Mouse (Mus musculus): ENCODE results near the gene Rpl9-ps6. TPM values are rescaled to one million over a fixed set of nuclear protein-coding genes. Genes with fewer than 3 reads are reported as not detected.

The Rpl9-ps6 gene
- 81.9 and 91.9 TPM in 2 replicates for polyA plus RNA-seq (2014; fragmentation: Nextera tagmentation; extraction: Ambion mirVana)

GRCm38 (mm10) chr19:32466478-32466877 lies at the start of gene Rpl9-ps6:
Gene Rpl9-ps6, minus strand, starts transcription at chr19:32466578.
- H3K9ac ChIP-seq (replicated peaks; ENCODE audit: low read length): no peak within 1 kb of the TSS
- no peaks in the 10 kb centered on the region for H3K4me1 ChIP-seq (ENCODE audit: control insufficient read depth, insufficient read depth, low read length)
- H3K27ac ChIP-seq (replicated peaks; ENCODE audit: low read depth, low read length): no peak within 1 kb of the TSS
- 80% methylated on average over 5 of the region's 6 CpGs for WGBS
- DNase-seq (no peak), ATAC-seq (ENCODE audit: low FRiP score, low TSS enrichment) (no peak)
- H3K27me3 ChIP-seq (ENCODE audit: control insufficient read depth, insufficient read depth, low read length): no peaks in the 10 kb centered on the region
- no peaks in the 10 kb centered on the region for H3K36me3 ChIP-seq (ENCODE audit: control insufficient read depth, insufficient read depth, low read length)
- no peaks in the 10 kb centered on the region for H3K9me3 ChIP-seq (ENCODE audit: control insufficient read depth, low read length)
- H3K4me3 ChIP-seq (replicated peaks; ENCODE audit: low read depth, low read length): no peak within 1 kb of the TSS
- H3K4me2 ChIP-seq (ENCODE audit: low read length): no peak within 1 kb of the TSS

GRCm38 (mm10) chr19:32512518-32512917 lies 46.1 kb upstream of the Rpl9-ps6 start:
- Histone ChIP-seq H3K27ac (replicated peaks; ENCODE audit: low read depth, low read length) (no peak overlapping the region), H3K27me3 (ENCODE audit: control insufficient read depth, insufficient read depth, low read length) (no peaks in the 10 kb centered on the region), H3K4me2 (ENCODE audit: low read length) (no peak overlapping the region), H3K9ac (replicated peaks; ENCODE audit: low read length) (no peak overlapping the region), H3K4me3 (replicated peaks; ENCODE audit: low read depth, low read length) (no peak overlapping the region), H3K9me3 (ENCODE audit: control insufficient read depth, low read length) (peaks cover 2% of the 10 kb centered on the region; the same call in 1 of the 2 replicates), H3K4me1 (ENCODE audit: control insufficient read depth, insufficient read depth, low read length) (no peaks in the 10 kb centered on the region), H3K36me3 (ENCODE audit: control insufficient read depth, insufficient read depth, low read length) (peaks cover 45% of the 10 kb centered on the region)
- WGBS: 34% methylated on average over 1 of the region's 1 CpGs
- ATAC-seq (ENCODE audit: low FRiP score, low TSS enrichment): no peak
- DNase-seq: peak; percentile 12

- peaks cover 48% of the 10 kb centered on the region for H3K36me3 ChIP-seq (ENCODE audit: control insufficient read depth, insufficient read depth, low read length)
- peaks cover 2% of the 10 kb centered on the region; the same call in 1 of the 2 replicates for H3K9me3 ChIP-seq (ENCODE audit: control insufficient read depth, low read length)
- no peaks in the 10 kb centered on the region for H3K27me3 ChIP-seq (ENCODE audit: control insufficient read depth, insufficient read depth, low read length)
- ATAC-seq (ENCODE audit: low FRiP score, low TSS enrichment) (no peak), DNase-seq (no peak)
- H3K4me2 ChIP-seq (ENCODE audit: low read length): no peak overlapping the region
- no peak overlapping the region for H3K27ac ChIP-seq (replicated peaks; ENCODE audit: low read depth, low read length)
- 97% methylated on average over 6 of the region's 6 CpGs for WGBS
- no peaks in the 10 kb centered on the region for H3K4me1 ChIP-seq (ENCODE audit: control insufficient read depth, insufficient read depth, low read length)
- no peak overlapping the region for H3K4me3 ChIP-seq (replicated peaks; ENCODE audit: low read depth, low read length)
- no peak overlapping the region for H3K9ac ChIP-seq (replicated peaks; ENCODE audit: low read length)
Measured at GRCm38 (mm10) chr19:32510962-32511361, 44.6 kb upstream of the Rpl9-ps6 start.

- Histone ChIP-seq H3K27ac (replicated peaks; ENCODE audit: low read depth, low read length) (no peak overlapping the region), H3K9ac (replicated peaks; ENCODE audit: low read length) (no peak overlapping the region), H3K4me2 (ENCODE audit: low read length) (no peak overlapping the region), H3K36me3 (ENCODE audit: control insufficient read depth, insufficient read depth, low read length) (peaks cover 50% of the 10 kb centered on the region), H3K4me1 (ENCODE audit: control insufficient read depth, insufficient read depth, low read length) (no peaks in the 10 kb centered on the region), H3K4me3 (replicated peaks; ENCODE audit: low read depth, low read length) (no peak overlapping the region), H3K27me3 (ENCODE audit: control insufficient read depth, insufficient read depth, low read length) (no peaks in the 10 kb centered on the region), H3K9me3 (ENCODE audit: control insufficient read depth, low read length) (peaks cover 2% of the 10 kb centered on the region; the same call in 1 of the 2 replicates)
- ATAC-seq (ENCODE audit: low FRiP score, low TSS enrichment) (no peak), DNase-seq (no peak)
- 90% methylated on average over 3 of the region's 3 CpGs for WGBS
Measured at GRCm38 (mm10) chr19:32510267-32510666, 43.9 kb upstream of the Rpl9-ps6 start.

GRCm38 (mm10) chr19:32507526-32507925 lies 41.1 kb upstream of the Rpl9-ps6 start:
- 94% methylated on average over 9 of the region's 9 CpGs for WGBS
- Histone ChIP-seq H3K36me3 (ENCODE audit: control insufficient read depth, insufficient read depth, low read length) (peaks cover 30% of the 10 kb centered on the region), H3K4me2 (ENCODE audit: low read length) (no peak overlapping the region), H3K9me3 (ENCODE audit: control insufficient read depth, low read length) (peaks cover 2% of the 10 kb centered on the region; the same call in 1 of the 2 replicates), H3K27me3 (ENCODE audit: control insufficient read depth, insufficient read depth, low read length) (no peaks in the 10 kb centered on the region), H3K4me1 (ENCODE audit: control insufficient read depth, insufficient read depth, low read length) (no peaks in the 10 kb centered on the region), H3K9ac (replicated peaks; ENCODE audit: low read length) (no peak overlapping the region), H3K4me3 (replicated peaks; ENCODE audit: low read depth, low read length) (no peak overlapping the region), H3K27ac (replicated peaks; ENCODE audit: low read depth, low read length) (no peak overlapping the region)
- no peak for ATAC-seq (ENCODE audit: low FRiP score, low TSS enrichment)
- no peak for DNase-seq

GRCm38 (mm10) chr19:32507100-32507499 lies 40.7 kb upstream of the Rpl9-ps6 start:
- no peak overlapping the region for H3K4me2 ChIP-seq (ENCODE audit: low read length)
- no peak overlapping the region for H3K4me3 ChIP-seq (replicated peaks; ENCODE audit: low read depth, low read length)
- no peaks in the 10 kb centered on the region for H3K4me1 ChIP-seq (ENCODE audit: control insufficient read depth, insufficient read depth, low read length)
- H3K36me3 ChIP-seq (ENCODE audit: control insufficient read depth, insufficient read depth, low read length): peaks cover 28% of the 10 kb centered on the region
- ATAC-seq (ENCODE audit: low FRiP score, low TSS enrichment): no peak
- H3K9ac ChIP-seq (replicated peaks; ENCODE audit: low read length): no peak overlapping the region
- H3K27ac ChIP-seq (replicated peaks; ENCODE audit: low read depth, low read length): no peak overlapping the region
- DNase-seq: no peak
- no peaks in the 10 kb centered on the region for H3K27me3 ChIP-seq (ENCODE audit: control insufficient read depth, insufficient read depth, low read length)
- WGBS: 93% methylated on average over 6 of the region's 6 CpGs
- H3K9me3 ChIP-seq (ENCODE audit: control insufficient read depth, low read length): peaks cover 2% of the 10 kb centered on the region; the same call in 1 of the 2 replicates

- Histone ChIP-seq H3K27me3 (ENCODE audit: control insufficient read depth, insufficient read depth, low read length) (no peaks in the 10 kb centered on the region), H3K9me3 (ENCODE audit: control insufficient read depth, low read length) (no peaks in the 10 kb centered on the region), H3K4me1 (ENCODE audit: control insufficient read depth, insufficient read depth, low read length) (no peaks in the 10 kb centered on the region), H3K4me2 (ENCODE audit: low read length) (no peak overlapping the region), H3K9ac (replicated peaks; ENCODE audit: low read length) (no peak overlapping the region), H3K27ac (replicated peaks; ENCODE audit: low read depth, low read length) (no peak overlapping the region), H3K36me3 (ENCODE audit: control insufficient read depth, insufficient read depth, low read length) (peaks cover 26% of the 10 kb centered on the region), H3K4me3 (replicated peaks; ENCODE audit: low read depth, low read length) (no peak overlapping the region)
- DNase-seq (no peak), ATAC-seq (ENCODE audit: low FRiP score, low TSS enrichment) (no peak)
- 95% methylated on average over 5 of the region's 5 CpGs for whole genome bisulfite sequencing
Measured at GRCm38 (mm10) chr19:32506514-32506913, 40.1 kb upstream of the Rpl9-ps6 start.

- Histone ChIP-seq H3K4me2 (ENCODE audit: low read length) (no peak overlapping the region), H3K27ac (replicated peaks; ENCODE audit: low read depth, low read length) (no peak overlapping the region), H3K4me1 (ENCODE audit: control insufficient read depth, insufficient read depth, low read length) (no peaks in the 10 kb centered on the region), H3K9ac (replicated peaks; ENCODE audit: low read length) (no peak overlapping the region), H3K36me3 (ENCODE audit: control insufficient read depth, insufficient read depth, low read length) (peaks cover 29% of the 10 kb centered on the region), H3K9me3 (ENCODE audit: control insufficient read depth, low read length) (no peaks in the 10 kb centered on the region), H3K27me3 (ENCODE audit: control insufficient read depth, insufficient read depth, low read length) (no peaks in the 10 kb centered on the region), H3K4me3 (replicated peaks; ENCODE audit: low read depth, low read length) (no peak overlapping the region)
- ATAC-seq (ENCODE audit: low FRiP score, low TSS enrichment): no peak
- 89% methylated on average over 8 of the region's 8 CpGs for WGBS
- DNase-seq: no peak
Measured at GRCm38 (mm10) chr19:32506081-32506480, 39.7 kb upstream of the Rpl9-ps6 start.

- ATAC-seq (ENCODE audit: low FRiP score, low TSS enrichment): peak; percentile 50; the same call in 1 of the 2 replicates
- peaks cover 36% of the 10 kb centered on the region for H3K36me3 ChIP-seq (ENCODE audit: control insufficient read depth, insufficient read depth, low read length)
- H3K9ac ChIP-seq (replicated peaks; ENCODE audit: low read length): no peak overlapping the region
- H3K4me3 ChIP-seq (replicated peaks; ENCODE audit: low read depth, low read length): no peak overlapping the region
- WGBS: 90% methylated on average over 6 of the region's 6 CpGs
- no peak overlapping the region for H3K27ac ChIP-seq (replicated peaks; ENCODE audit: low read depth, low read length)
- H3K4me1 ChIP-seq (ENCODE audit: control insufficient read depth, insufficient read depth, low read length): no peaks in the 10 kb centered on the region
- no peak overlapping the region for H3K4me2 ChIP-seq (ENCODE audit: low read length)
- DNase-seq: peak; percentile 71
- H3K9me3 ChIP-seq (ENCODE audit: control insufficient read depth, low read length): no peaks in the 10 kb centered on the region
- no peaks in the 10 kb centered on the region for H3K27me3 ChIP-seq (ENCODE audit: control insufficient read depth, insufficient read depth, low read length)
Measured at GRCm38 (mm10) chr19:32501414-32501813, 35.0 kb upstream of the Rpl9-ps6 start.

Data from midbrain, embryonic 14.5 days (tissue).